Mouse (Mus musculus) mouse embryonic stem cell (cell line): ENCODE data around the gene Aldh1b1.

Source experiments
- in situ Hi-C, 2 experiments: fragments of 300-500 bp; cut with MboI; formaldehyde crosslinking; loops; 1 replicate in 1 of 2; 3 replicates in 1 of 2; pipeline ENCODE4 v1.14.3; 2019 to 2020; ENCODE audit warnings: low sequenced_read_pairs in 2 of 2, low pct_unique_long_range_greater_than_20kb in 1 of 2, mixed read lengths in 1 of 2; ENCODE audit not compliant: unreplicated experiment in 1 of 2

Aldh1b1 gene

DNA sequence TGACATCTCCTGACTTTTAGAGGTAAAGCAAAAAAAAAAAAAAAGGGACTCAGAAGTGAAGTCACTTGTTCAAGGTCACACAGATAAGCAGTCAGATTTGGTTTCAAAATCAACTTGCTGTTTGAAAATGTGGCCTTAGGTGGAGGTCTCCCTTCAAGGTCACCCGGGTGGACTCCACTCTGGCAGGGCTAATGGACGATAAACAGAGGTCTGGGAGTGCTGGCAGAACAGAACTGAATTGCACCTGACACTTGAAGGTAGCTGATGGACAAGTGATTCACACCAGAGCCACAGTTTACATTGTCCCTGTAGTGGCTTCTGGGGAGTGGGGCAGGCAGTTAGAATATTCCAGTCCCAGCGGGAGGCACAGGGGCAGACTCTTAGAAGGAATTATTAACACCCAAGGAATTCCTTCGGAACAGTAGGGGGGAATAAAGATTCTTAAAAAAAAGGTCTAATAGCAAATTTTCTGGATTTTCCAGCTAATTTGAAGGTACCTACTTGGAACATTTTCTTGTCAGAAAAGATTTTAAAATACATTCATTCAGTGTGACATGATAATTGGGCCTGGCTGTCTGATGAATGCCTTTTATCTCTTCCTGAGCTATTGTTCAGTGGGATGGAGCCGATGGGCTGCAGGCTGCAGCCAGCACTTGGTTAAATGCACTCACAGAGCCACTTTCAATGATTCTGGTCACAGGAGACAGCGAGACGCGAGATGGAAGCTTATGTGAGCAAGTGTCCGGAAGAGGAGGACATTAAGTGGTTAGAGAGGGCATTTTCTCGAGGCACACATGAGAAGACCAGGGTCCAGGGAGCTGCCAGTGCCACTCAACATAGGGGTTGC is 28.8 kb upstream of the Aldh1b1 start:
- in situ Hi-C loops: loop anchor here in 1 of 2 experiments (10.0 kb wide), 1 partner anchor 115 kb away; no protein-coding TSS in a partner anchor

DNA sequence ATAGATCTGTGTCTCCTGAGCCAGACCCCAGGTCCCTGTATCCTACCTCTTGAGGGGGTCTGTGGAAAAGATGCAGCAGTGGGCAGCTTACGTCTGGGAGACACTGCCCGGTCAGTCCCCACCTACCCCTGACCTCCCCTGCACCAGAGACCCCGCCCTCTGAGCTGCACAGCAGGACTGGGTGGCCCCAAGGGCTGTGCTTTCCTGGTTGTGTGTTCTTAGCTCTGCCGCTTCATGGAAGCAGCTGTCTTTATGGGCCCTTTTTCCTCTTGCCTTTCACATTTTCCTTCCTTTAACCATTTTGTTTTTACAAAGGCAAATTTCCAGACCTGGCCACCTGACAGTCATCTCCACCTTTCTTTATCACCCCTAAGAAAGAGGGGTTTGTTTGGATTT is 28.2 kb upstream of the Aldh1b1 start:
- in situ Hi-C loops: no loop called here

DNA sequence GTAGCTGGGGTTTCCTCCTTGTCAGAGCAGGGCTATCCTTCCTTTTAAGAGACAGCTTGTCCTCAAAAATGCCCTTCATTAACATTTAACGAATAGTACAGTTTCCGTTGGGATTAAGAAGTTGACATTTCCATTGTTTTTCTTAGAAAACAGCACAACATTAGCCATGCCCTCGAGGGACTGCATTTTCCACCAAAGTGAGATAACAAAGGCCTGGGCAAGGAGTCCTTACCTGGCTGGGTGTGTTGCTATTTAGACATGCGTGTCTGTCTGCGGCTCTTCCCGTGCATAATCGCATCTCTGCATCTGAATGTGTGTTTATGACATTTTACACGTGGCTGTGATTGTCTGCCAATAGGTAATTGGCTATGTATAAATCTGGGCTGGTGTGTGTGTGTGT is 27.6 kb upstream of the Aldh1b1 start:
- in situ Hi-C loops: no loop called here

DNA sequence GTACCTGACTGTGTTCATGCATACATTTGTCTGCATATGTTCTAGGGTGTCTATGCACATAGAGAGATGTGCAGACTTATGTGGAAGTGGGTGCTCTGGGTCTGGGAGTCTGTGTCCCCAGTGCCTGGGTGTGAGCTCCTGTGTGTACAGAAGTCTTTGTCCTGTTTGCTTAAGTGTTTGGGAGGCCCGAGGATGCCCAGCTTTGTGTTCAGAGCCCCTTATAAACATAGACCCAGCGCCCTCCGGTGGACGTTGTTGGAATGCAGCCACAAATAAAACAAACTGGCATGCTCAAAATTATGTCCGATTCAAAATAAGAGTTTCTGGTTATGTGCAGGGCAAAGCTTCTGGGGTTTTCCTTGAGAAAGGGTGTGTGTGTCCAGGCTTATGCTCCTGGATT is 27.2 kb upstream of the Aldh1b1 start:
- in situ Hi-C loops: no loop called here

DNA sequence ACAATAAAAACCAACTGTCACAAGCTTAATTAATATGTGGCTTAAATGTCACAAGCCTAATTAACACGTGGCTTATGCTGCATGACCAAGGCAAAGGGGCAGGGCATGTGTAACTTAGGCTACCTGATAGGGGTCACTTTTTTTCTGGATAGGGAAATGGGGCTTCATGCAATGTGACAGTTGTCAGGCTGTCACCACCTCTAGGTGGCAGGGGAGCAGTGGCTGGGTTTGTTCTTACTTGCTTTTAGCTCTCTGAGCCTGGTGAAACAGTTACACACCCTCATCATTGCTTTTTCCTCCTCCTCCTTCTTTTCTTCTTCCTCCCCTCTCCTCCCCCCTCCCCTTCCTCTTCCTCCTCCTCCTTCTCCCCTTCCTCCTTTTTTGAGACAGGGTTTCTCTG is 15.2 kb upstream of the Aldh1b1 start:
- in situ Hi-C loops: loop anchor here in 1 of 2 experiments (25.0 kb wide), 1 partner anchor 371 kb away; the partner anchor contains the start of gene Slc25a51

DNA sequence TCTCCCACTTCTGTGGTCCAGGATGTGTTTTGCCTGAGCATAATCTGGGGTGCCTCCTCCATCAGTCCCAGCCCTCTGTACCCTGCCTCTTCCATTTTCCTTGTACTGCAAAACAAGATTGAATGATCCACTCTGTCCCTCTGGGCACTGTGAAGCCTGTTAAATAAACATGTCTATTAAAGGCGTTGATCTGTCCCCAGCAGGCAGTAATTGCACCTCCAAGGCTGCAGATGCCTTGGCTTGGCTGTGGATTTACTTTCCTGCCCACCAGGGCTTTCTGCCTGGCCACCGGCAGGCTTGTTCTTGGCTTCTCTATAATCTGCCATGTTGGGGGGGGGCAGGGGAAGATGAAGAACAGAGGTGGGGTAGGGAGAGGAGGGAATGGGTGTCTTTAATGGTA is 12.9 kb upstream of the Aldh1b1 start:
- in situ Hi-C loops: loop anchor here in 1 of 2 experiments (25.0 kb wide), 1 partner anchor 374 kb away; the partner anchor contains the start of gene Slc25a51

DNA sequence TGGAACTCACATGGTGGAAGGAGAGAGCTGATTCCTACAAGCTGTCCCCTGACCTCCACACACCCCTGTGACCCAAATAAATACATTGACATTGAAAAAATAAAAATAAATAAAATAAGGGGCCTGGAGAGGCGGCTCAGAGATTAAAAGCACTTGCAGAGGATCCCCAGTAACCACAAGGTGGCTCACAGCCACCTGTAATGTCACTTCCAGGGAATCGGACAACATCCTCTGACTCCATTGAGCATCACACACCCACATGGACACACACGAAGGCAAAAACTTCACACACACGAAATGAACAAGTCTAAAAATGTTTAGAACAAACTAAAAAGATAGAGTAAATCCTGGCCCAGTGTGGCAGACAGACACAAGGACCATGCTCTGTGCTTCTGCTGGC is 12.1 kb upstream of the Aldh1b1 start:
- in situ Hi-C loops: loop anchor here in 1 of 2 experiments (25.0 kb wide), 1 partner anchor 374 kb away; the partner anchor contains the start of gene Slc25a51

DNA sequence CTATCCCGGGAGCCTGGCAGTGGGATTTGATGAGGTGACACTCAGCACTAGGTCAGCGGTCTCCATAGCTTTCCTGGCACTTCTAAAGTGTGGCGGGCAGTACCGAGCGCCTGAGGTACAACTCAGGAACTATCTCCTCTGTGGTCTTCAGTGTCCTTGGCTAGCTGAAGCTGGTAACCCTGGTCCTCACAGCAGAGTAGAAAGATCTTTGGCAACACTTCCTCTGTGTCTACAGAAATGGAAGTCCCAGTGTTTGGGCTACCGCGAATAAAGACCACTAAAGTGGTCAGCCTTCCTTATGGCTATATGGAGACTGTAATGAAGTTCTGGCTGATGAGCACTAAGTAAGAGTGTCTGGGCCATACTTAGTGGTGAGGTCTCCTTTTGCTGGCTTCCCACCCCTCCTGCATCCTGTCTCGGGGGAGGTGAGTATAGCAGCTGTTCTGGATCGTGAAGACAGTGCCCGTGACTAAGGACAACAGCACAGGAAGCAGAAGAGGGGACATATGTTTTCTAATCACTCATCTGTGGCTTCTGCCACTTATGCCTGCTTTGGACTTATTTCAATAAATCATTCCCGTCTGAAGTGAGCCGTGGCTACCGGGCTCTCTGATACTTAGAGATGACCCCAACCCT is 10.3 kb upstream of the Aldh1b1 start:
- in situ Hi-C loops: loop anchor here in 1 of 2 experiments (25.0 kb wide), 1 partner anchor 376 kb away; the partner anchor contains the start of gene Slc25a51

DNA sequence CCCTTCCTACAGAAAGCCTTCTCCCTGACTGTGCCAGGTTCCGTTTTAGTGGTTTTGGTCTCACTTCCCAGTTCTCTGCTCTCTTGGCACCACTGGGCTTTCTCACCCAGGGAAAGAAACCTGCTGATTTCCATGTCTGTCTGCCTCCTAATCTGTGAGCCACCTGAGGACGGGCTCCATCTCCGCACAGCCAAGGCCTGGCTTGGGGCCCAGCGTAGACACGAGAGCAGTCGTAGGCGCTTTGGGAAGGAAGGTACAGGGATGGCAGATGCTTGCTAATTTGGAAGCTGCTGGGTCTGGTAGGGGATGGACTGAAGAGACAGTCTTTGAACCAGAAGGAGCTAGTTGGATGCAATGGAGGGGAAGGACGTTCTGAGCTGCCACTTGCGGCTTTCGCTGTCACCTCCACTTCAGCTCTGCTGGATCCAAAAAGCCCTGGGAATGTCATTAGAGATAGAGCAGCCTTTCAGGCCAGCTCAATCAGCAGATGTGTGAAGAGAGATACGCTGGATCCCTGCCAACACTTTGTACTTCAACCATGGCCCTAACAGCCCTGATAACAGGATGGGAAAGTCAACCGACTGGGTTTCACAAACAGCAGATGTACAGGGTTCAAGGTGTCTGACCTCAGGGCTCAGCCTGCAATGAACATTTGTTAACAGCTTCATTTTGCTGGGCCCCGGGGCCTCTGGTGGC is 9.4 kb upstream of the Aldh1b1 start:
- in situ Hi-C loops: loop anchor here in 1 of 2 experiments (25.0 kb wide), 1 partner anchor 377 kb away; the partner anchor contains the start of gene Slc25a51

DNA sequence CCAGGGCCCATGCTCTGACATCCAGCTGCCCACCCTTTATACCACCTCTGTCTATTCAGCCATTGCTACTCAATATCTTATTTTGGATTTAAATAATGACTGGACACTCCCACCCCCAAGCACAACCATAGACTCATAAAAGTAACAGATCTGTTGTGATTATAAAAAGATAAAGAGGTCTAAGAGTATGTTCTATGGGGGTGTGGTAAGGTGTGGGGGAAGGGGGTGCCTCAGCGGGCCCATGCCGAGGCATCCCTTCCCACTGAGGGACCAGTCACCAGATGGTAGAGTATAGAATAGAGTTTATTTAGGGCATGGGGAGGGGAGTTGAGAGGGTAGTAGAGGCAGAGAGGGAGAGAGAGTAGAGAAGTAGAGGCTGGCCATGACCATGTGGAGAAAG is 8.8 kb upstream of the Aldh1b1 start:
- in situ Hi-C loops: loop anchor here (10.0 to 25.0 kb wide), 2 partner anchors 375 to 378 kb away; partner anchors contain the start of gene Slc25a51 (in 1 of the 2)

DNA sequence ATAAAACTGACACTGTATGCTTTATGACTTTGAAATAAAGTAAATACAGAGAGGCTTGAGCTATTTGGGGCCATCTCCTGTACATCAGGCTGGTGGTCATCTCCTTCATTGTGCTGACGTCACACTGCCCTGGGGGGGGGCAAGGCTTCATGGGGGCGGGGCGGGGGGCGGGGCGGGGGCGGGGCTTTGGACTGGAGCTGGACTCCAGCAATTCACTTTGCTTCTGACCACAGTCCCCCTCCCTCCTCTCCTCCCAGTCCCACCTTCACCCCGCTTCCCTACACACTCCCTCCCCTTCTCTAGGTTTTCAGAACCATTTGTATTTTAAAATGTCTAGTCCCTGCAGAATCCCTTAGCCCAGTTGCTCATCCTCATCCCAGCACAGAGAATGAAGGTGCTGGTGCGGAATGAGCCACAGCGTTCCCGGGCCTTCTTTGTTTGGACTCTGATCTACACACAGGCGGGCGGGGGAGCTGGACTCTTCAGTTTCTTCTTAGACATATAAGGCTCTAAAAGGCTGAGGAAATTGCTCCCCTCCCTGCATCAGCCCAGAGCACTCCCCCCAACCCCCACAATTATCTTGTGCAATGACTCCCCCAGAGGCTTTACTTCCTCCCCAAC is 3.5 kb upstream of the Aldh1b1 start:
- in situ Hi-C loops: loop anchor here (10.0 to 25.0 kb wide), 2 partner anchors 380 to 383 kb away; partner anchors contain the start of gene Slc25a51 (in 1 of the 2)

DNA sequence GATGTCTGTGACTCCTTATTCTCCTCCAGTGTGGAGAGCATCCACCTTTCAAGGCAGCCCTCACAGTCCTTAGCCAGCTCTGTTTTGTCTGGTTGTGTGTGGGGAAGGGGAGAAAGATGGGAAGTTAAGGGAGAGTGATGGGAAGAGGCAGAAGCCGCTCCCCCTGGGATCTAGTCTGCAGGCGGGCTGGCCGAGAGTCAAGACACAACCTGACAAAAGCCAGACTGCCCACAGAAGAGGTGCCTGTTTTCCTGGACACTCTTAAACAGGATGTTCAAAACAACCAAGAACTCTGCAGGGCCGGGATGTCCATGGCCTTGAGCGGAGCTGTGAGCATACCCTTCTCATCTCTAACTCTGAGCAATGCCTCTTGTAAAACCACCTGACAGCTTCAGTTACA is 2.1 kb upstream of the Aldh1b1 start:
- in situ Hi-C loops: loop anchor here (10.0 to 25.0 kb wide), 2 partner anchors 382 to 384 kb away; partner anchors contain the start of gene Slc25a51 (in 1 of the 2)

DNA sequence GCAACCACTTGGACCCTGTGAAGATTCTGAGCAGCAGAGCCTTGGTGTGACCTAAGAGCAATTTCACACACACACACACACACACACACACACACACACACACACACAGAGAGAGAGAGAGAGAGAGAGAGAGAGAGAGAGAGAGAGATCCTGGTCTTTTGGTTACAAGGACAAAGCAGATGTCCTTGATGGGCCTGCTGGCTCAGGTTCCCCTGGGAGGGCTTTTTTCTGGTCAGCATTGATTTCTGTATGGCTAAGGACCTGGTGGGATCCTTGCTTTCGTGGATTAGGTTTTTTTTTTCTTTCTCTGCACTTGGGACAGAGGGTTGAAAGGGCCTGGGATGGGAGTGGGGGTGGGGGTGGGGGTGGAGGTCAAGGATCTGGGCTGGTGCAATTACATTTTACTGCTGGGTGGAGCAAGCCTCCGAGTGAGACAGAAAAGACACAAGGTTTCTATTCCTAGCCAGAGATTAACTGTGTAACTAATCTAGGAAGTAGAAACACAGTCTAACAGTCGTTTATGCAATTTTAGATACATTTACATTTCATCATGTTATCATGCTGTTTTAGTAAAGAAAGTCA is 1.2 kb downstream of the Aldh1b1 start:
- in situ Hi-C loops: loop anchor here (10.0 to 25.0 kb wide), 2 partner anchors 385 to 388 kb away; partner anchors contain the start of gene Slc25a51 (in 1 of the 2)

DNA sequence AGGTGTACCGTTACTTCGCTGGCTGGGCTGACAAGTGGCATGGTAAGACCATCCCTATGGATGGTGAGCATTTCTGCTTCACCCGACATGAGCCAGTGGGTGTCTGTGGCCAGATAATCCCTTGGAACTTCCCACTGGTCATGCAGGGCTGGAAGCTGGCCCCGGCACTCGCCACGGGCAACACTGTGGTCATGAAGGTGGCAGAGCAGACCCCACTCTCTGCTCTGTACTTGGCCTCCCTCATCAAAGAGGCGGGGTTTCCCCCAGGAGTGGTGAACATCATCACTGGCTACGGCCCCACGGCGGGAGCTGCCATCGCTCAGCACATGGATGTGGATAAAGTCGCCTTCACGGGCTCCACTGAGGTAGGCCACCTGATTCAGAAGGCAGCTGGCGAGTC is 4.1 kb downstream of the Aldh1b1 start:
- in situ Hi-C loops: no loop called here

DNA sequence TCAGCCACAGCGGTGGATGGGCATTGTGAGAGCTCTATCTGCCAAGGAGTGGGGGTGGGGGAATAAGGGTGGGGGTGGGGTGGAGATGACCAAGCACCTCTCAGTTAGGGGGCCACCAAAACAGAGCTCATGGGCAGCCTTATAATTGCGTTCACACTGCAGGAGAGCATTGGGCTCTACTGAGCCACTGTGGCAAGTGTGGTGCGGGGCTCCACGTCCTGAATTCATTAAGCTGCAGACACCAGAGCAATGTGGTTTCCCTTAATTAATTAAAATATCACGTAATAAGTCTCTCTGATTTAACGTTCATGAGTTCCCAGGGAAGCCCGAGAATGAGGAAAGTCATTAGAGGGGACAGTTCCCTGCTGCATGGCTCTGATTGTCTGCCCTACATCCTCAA is 9.2 kb downstream of the Aldh1b1 start:
- in situ Hi-C loops: no loop called here

DNA sequence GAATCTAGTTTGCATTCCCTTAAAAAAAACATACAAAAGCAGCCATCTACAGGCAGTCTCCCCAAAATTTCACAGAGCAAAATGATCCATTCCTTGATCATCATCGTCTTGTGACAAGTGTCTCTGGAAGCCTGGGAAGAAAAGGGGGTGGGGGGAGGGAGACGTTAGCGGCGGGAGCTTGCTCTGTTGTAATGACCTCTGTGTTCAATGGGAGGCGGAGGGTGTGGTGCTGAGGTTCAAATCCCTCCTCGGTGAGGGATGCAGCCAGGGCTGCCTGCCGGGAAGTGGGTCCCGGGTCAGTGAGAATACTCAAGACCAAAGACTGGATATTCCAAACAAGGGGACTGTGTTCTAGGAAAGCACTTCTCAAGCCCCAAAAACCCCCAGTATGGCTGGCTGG is 12.4 kb downstream of the Aldh1b1 start:
- in situ Hi-C loops: no loop called here

DNA sequence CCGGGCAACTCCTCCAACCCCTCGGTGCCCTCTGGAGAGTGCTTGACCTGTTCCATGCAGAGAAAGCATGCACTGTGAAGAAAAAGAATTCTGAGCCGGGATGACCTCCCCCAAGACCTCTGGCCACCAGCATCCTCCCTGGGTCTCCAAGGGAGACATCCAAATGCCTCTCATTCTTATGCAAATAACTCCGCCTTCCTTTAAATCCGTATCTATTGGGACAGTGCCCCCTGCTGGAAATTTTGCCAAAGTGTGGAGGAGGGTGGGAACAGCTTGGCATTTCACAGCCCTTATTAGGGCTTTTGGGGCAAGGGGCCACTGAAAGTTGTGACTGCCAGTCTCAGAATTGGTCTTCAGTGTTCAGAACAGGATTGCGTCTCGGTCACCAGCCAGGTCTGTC is 16.7 kb downstream of the Aldh1b1 start:
- in situ Hi-C loops: no loop called here

DNA sequence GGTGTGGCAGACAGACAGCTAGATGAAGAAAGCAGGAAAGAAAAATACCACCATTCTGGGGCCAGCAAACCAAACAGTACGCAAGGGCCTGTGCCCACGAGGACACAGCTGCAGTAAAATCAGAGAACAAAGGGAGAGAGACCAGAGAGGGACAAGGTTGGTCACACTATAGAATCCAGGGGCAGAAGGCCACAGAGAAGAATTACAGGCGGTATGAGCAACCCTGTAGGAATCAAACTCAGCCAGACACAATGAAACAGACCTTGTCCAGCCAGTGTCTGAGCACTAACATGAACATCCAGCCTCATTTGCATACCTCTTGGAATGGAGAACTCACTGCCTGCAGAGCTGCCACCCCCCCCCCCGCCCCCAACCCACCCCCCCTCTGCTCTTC is 20.0 kb downstream of the Aldh1b1 start:
- in situ Hi-C loops: no loop called here
